14 mouse cellular contexts compared by ENCODE assay signal in genomic region chr9:119588763-119589449, GRCm38 (mm10). TPM values are rescaled to one million over a fixed set of nuclear protein-coding genes. Genes with fewer than 3 reads are reported as not detected.
DNase-seq lines count a peak whose midpoint lies in the region; ATAC-seq and TF ChIP-seq lines count a peak whose summit lies in the region.
"Had no signal": no experiment of that assay in that cellular context is flagged by ENCODE, and none has a peak within 500 bp of the region (broad histone marks: within the 10 kb centered on the region; RNA-seq: fewer than 3 reads in every experiment).

No protein-coding gene starts in this region.

- peak overlapping the region; percentile 37 for H3K4me3 ChIP-seq in heart, embryonic 13.5 days
- peak overlapping the region; percentile 21 for H3K4me3 ChIP-seq in kidney, embryonic 16.5 days (ENCODE audit: low read length)
- H3K4me3 ChIP-seq in kidney, adult 2 months (ENCODE audit: insufficient read depth, low read depth, low read length): no peak overlapping the region
- H3K4me3 ChIP-seq in neural tube, embryonic 13.5 days: no peak overlapping the region
- peak overlapping the region; percentile 26 for H3K4me3 ChIP-seq in stomach, embryonic 16.5 days (replicated peaks; ENCODE audit: low read length)
- no peak overlapping the region for H3K4me3 ChIP-seq in thymus, adult 2 months (ENCODE audit: control insufficient read depth, insufficient read depth, low read length)
- H3K4me3 ChIP-seq: forebrain, embryonic 12.5 days had no signal

- DNase-seq in heart, postnatal 25 days (ENCODE audit: low spot score): no peak
- DNase-seq in kidney, adult 2 months: no peak
- no peak for DNase-seq in neural tube, embryonic 10.5 days (ENCODE audit: extremely low spot score, low spot score)
- no peak for DNase-seq in thymus, adult 2 months
- DNase-seq: adrenal gland, postnatal 10 days; gastrocnemius, postnatal 25 days; kidney, adult 8-10 months; thymus, postnatal 4 days had no signal

- intact Hi-C loops in heart, postnatal 25 days (cut with DNase I): no loop called here

- no peaks in the 10 kb centered on the region for H3K9me3 ChIP-seq in heart, embryonic 13.5 days
- H3K9me3 ChIP-seq in kidney, embryonic 16.5 days (ENCODE audit: low read length): no peaks in the 10 kb centered on the region
- no peaks in the 10 kb centered on the region for H3K9me3 ChIP-seq in neural tube, embryonic 13.5 days
- H3K9me3 ChIP-seq in stomach, embryonic 16.5 days (replicated peaks; ENCODE audit: control insufficient read depth, low read length): no peaks in the 10 kb centered on the region
- H3K9me3 ChIP-seq: forebrain, embryonic 12.5 days had no signal

- H3K4me2 ChIP-seq in heart, embryonic 13.5 days: peak overlapping the region; percentile 65
- H3K4me2 ChIP-seq in kidney, embryonic 16.5 days (replicated peaks; ENCODE audit: low read depth, low read length): peak overlapping the region; percentile 40
- peak overlapping the region; percentile 2; the same call in 1 of the 2 replicates for H3K4me2 ChIP-seq in neural tube, embryonic 13.5 days
- peak overlapping the region; percentile 43 for H3K4me2 ChIP-seq in stomach, embryonic 16.5 days (ENCODE audit: low read depth, low read length)
- H3K4me2 ChIP-seq: forebrain, embryonic 12.5 days had no signal

- no peak overlapping the region for H3K27ac ChIP-seq in heart, embryonic 13.5 days (replicated peaks)
- no peak overlapping the region for H3K27ac ChIP-seq in kidney, embryonic 16.5 days (ENCODE audit: low read length)
- no peak overlapping the region for H3K27ac ChIP-seq in kidney, adult 2 months (ENCODE audit: insufficient read depth, low read depth, low read length)
- no peak overlapping the region for H3K27ac ChIP-seq in neural tube, embryonic 13.5 days (replicated peaks)
- H3K27ac ChIP-seq in stomach, embryonic 16.5 days (ENCODE audit: low read length): no peak overlapping the region
- no peak overlapping the region for H3K27ac ChIP-seq in thymus, adult 2 months (ENCODE audit: control insufficient read depth, insufficient read depth, low read length)
- H3K27ac ChIP-seq: forebrain, embryonic 12.5 days had no signal

- no peaks in the 10 kb centered on the region for H3K36me3 ChIP-seq in heart, embryonic 13.5 days
- no peaks in the 10 kb centered on the region for H3K36me3 ChIP-seq in kidney, embryonic 16.5 days (ENCODE audit: insufficient read depth, low read length)
- no peaks in the 10 kb centered on the region for H3K36me3 ChIP-seq in kidney, adult 2 months (ENCODE audit: control insufficient read depth, insufficient read depth, low read length)
- H3K36me3 ChIP-seq in neural tube, embryonic 13.5 days: no peaks in the 10 kb centered on the region
- no peaks in the 10 kb centered on the region for H3K36me3 ChIP-seq in stomach, embryonic 16.5 days (ENCODE audit: control insufficient read depth, insufficient read depth, low read length)
- H3K36me3 ChIP-seq in thymus, adult 2 months (ENCODE audit: control insufficient read depth, insufficient read depth, low read length): no peaks in the 10 kb centered on the region
- H3K36me3 ChIP-seq: forebrain, embryonic 12.5 days had no signal

- 0 out of 2 replicates have a peak overlapping the region, but pooled peaks have one; percentile 16 for H3K9ac ChIP-seq in heart, embryonic 13.5 days
- no peak overlapping the region for H3K9ac ChIP-seq in kidney, embryonic 16.5 days (replicated peaks; ENCODE audit: low read length)
- no peak overlapping the region for H3K9ac ChIP-seq in neural tube, embryonic 13.5 days
- H3K9ac ChIP-seq in stomach, embryonic 16.5 days (ENCODE audit: low read length): no peak overlapping the region; the same call in 1 of the 2 replicates
- H3K9ac ChIP-seq: forebrain, embryonic 12.5 days had no signal

- H3K27me3 ChIP-seq in heart, embryonic 13.5 days (replicated peaks): peaks cover 52% of the 10 kb centered on the region
- H3K27me3 ChIP-seq in kidney, embryonic 16.5 days (ENCODE audit: insufficient read depth, low read length): peaks cover 20% of the 10 kb centered on the region
- no peaks in the 10 kb centered on the region for H3K27me3 ChIP-seq in kidney, adult 2 months (replicated peaks; ENCODE audit: control insufficient read depth, insufficient read depth, low read length)
- H3K27me3 ChIP-seq in neural tube, embryonic 13.5 days: peaks cover 35% of the 10 kb centered on the region
- H3K27me3 ChIP-seq in stomach, embryonic 16.5 days (ENCODE audit: control insufficient read depth, insufficient read depth, low read length): no peaks in the 10 kb centered on the region; the same call in 1 of the 2 replicates
- H3K27me3 ChIP-seq in thymus, adult 2 months (ENCODE audit: control insufficient read depth, insufficient read depth, low read length): no peaks in the 10 kb centered on the region; the same call in 1 of the 2 replicates

- ATAC-seq in heart, embryonic 13.5 days (ENCODE audit: extremely low read depth, insufficient number of reproducible peaks, low FRiP score, low TSS enrichment): peak; percentile 42; the same call in 1 of the 2 replicates
- ATAC-seq in kidney, embryonic 16.5 days (ENCODE audit: low FRiP score, low TSS enrichment): no peak
- ATAC-seq in neural tube, embryonic 13.5 days (ENCODE audit: low read depth): no peak
- ATAC-seq in stomach, embryonic 16.5 days (ENCODE audit: insufficient read depth, low FRiP score): 0 out of 2 replicates have a peak, but pooled peaks have one; percentile 37
- ATAC-seq: Patski had no signal

- no peak for TF ChIP-seq POLR2A in kidney, adult 2 months (IDR thresholded peaks at IDR 0.05; ENCODE audit: low read depth, low read length)
- no peak for TF ChIP-seq POLR2A in thymus, adult 2 months (IDR thresholded peaks at IDR 0.05; ENCODE audit: control insufficient read depth, extremely low read depth, insufficient read depth, low read length, poor library complexity)

- 15% methylated on average over 26 of the region's 26 CpGs for WGBS in heart, embryonic 13.5 days
- WGBS in kidney, embryonic 16.5 days: 13% methylated on average over 26 of the region's 26 CpGs
- 14% methylated on average over 26 of the region's 26 CpGs for WGBS in kidney, adult 2 months
- 38% methylated on average over 26 of the region's 26 CpGs for WGBS in neural tube, embryonic 13.5 days
- WGBS in stomach, embryonic 16.5 days: 22% methylated on average over 26 of the region's 26 CpGs
- WGBS in thymus, adult 2 months: 37% methylated on average over 26 of the region's 26 CpGs

- TF ChIP-seq CTCF in kidney, adult 2 months (conservative IDR thresholded peaks at IDR 0.05; ENCODE audit: insufficient read depth, insufficient read length, low read depth, low read length): no peak
- no peak for TF ChIP-seq CTCF in thymus, adult 2 months (IDR thresholded peaks at IDR 0.05; ENCODE audit: borderline replicate concordance, control insufficient read depth, extremely low read depth, insufficient read depth, low read length, poor library complexity)

- H3K4me1 ChIP-seq in heart, embryonic 13.5 days: peaks cover 11% of the 10 kb centered on the region
- H3K4me1 ChIP-seq in kidney, embryonic 16.5 days (ENCODE audit: insufficient read depth, low read length): peaks cover 7% of the 10 kb centered on the region
- H3K4me1 ChIP-seq in kidney, adult 2 months (ENCODE audit: control insufficient read depth, insufficient read depth, low read length): no peaks in the 10 kb centered on the region
- H3K4me1 ChIP-seq in neural tube, embryonic 13.5 days (replicated peaks): 0 out of 2 replicates have a peak, but pooled peaks cover 4% of the 10 kb centered on the region
- peaks cover 4% of the 10 kb centered on the region; the same call in 1 of the 2 replicates for H3K4me1 ChIP-seq in stomach, embryonic 16.5 days (ENCODE audit: control insufficient read depth, insufficient read depth, low read length)
- H3K4me1 ChIP-seq in thymus, adult 2 months (replicated peaks; ENCODE audit: control insufficient read depth, insufficient read depth, low read length): no peaks in the 10 kb centered on the region
- H3K4me1 ChIP-seq: forebrain, embryonic 12.5 days had no signal

RNA-seq across cellular contexts. Expression of gene Scn5a, which starts 10.1 kb away (rescaled TPM):
- 7.4 and 7.8 TPM in 2 replicates for polyA plus RNA-seq in heart, embryonic 13.5 days (2015; fragmentation: Nextera tagmentation; extraction: Ambion mirVana)
- total RNA-seq in heart, postnatal 25 days (2021): 100 to 1,000 TPM; 141 to 144 TPM
- polyA plus RNA-seq in kidney, embryonic 16.5 days (2015; fragmentation: Nextera tagmentation; extraction: Ambion mirVana): 0.13 and 0.25 TPM in 2 replicates
- 0.72 and 1.0 TPM in 2 replicates for polyA plus RNA-seq in kidney, adult 2 months (2012; rRNA removed)
- polyA plus RNA-seq in neural tube, embryonic 13.5 days (2015; fragmentation: Nextera tagmentation; extraction: Ambion mirVana): 0.95 and 1.1 TPM in 2 replicates
- 0.22 and 0.31 TPM in 2 replicates for polyA plus RNA-seq in stomach, embryonic 16.5 days (2015; fragmentation: Nextera tagmentation; extraction: Ambion mirVana)
- polyA plus RNA-seq in thymus, adult 2 months (2012; rRNA removed): 4.0 and 6.4 TPM in 2 replicates

Comparison
In these comparisons a context has a peak if more than half of its experiments do, and no peak if none do; other contexts are left out.
1. H3K4me3 ChIP-seq: peak in heart, embryonic 13.5 days (single experiment), kidney, embryonic 16.5 days (single experiment) and stomach, embryonic 16.5 days (single experiment); none in kidney, adult 2 months (single experiment), neural tube, embryonic 13.5 days (single experiment) and thymus, adult 2 months (single experiment).
2. ATAC-seq: peak in heart, embryonic 13.5 days (single experiment) and stomach, embryonic 16.5 days (single experiment); none in kidney, embryonic 16.5 days (single experiment) and neural tube, embryonic 13.5 days (single experiment).
3. H3K4me2 ChIP-seq: peak in every context shown above with its lines; median percentile 65 in heart, embryonic 13.5 days; 43 in stomach, embryonic 16.5 days; 40 in kidney, embryonic 16.5 days; 2 in neural tube, embryonic 13.5 days.